Mouse (Mus musculus) heart, embryonic 12.5 days (tissue): ENCODE measurements around the gene Col15a1. TPM values are rescaled to one million over a fixed set of nuclear protein-coding genes. Genes with fewer than 3 reads are reported as not detected.

ENCODE experiments used
- ATAC-seq: fragments of 200-750 bp; cut with Nextera tagmentation; 2 replicates; pipeline ENCODE4 v1.8.0; 2017; ENCODE audit warnings: moderate TSS enrichment, moderate library complexity; ENCODE audit not compliant: insufficient number of reproducible peaks, low FRiP score
- H3K27ac ChIP-seq: fragments of 300-500 bp; sonication (generic); 2 replicates; pipeline ENCODE4 v1.5.1; 2016; ENCODE audit warnings: mild to moderate bottlenecking, moderate library complexity; ENCODE audit not compliant: poor library complexity, severe bottlenecking
- H3K27me3 ChIP-seq: fragments of 300-500 bp; sonication (generic); replicated peaks from 2 replicates; pipeline ENCODE4 v1.6.1; 2016; ENCODE audit warnings: mild to moderate bottlenecking, moderate library complexity
- H3K36me3 ChIP-seq: fragments of 300-500 bp; sonication (generic); 2 replicates; pipeline ENCODE4 v1.6.1; 2016; ENCODE audit warnings: mild to moderate bottlenecking, moderate library complexity
- H3K4me1 ChIP-seq: fragments of 300-500 bp; sonication (generic); replicated peaks from 2 replicates; pipeline ENCODE4 v1.6.1; 2016; ENCODE audit warnings: mild to moderate bottlenecking
- H3K4me2 ChIP-seq: fragments of 300-500 bp; sonication (generic); 2 replicates; pipeline ENCODE4 v1.6.1; 2016; ENCODE audit warnings: mild to moderate bottlenecking, moderate library complexity
- H3K4me3 ChIP-seq: fragments of 300-500 bp; sonication (generic); 2 replicates; pipeline ENCODE4 v1.5.1; 2016; ENCODE audit warnings: mild to moderate bottlenecking
- H3K9ac ChIP-seq: fragments of 300-500 bp; sonication (generic); 2 replicates; pipeline ENCODE4 v1.6.1; 2016; ENCODE audit warnings: mild to moderate bottlenecking, moderate library complexity
- H3K9me3 ChIP-seq: fragments of 300-500 bp; sonication (generic); replicated peaks from 2 replicates; pipeline ENCODE4 v1.6.1; 2016; ENCODE audit warnings: mild to moderate bottlenecking, moderate library complexity
- WGBS: fragments of 180-500 bp; shearing (Covaris S2); methylation state at CpG from one replicate; pipeline ENCODE4 v1.1.7; 2016; 5-methylcytosine and 5-hydroxymethylcytosine counted together
- polyA plus RNA-seq: library from polyadenylated mRNA; unstranded; fragments of >200 nt; fragmentation: Nextera tagmentation; extraction: Ambion mirVana; gene quantifications from 2 replicates; pipeline ENCODE4 v1.2.1, GENCODE M21; 2016

Col15a1 gene
- polyA plus RNA-seq, 1 experiment from 2014 or later, result 2.2 TPM

DNA sequence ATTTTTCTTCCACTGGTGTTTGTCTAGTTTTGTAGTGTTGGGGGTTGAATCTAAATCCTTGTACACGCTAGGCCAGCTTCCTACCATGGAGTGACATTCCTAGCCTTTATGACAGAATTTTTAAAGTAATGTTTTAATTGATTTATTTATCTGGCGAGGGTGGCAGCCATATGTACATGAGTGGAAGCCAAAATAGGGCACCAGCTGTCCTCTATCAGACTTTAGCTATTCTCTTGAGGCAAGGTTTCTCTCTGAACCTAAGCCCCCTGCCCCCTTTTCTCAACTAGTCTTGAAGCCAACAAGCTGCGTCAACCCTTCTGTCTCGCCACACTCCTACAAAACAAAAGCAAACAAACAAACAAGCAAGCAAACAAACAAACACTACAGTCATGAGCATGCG is 57.6 kb downstream of the Col15a1 start:
- no peaks in the 10 kb centered on the region for H3K27me3 ChIP-seq
- no peak overlapping the region for H3K4me3 ChIP-seq
- no peaks in the 10 kb centered on the region for H3K36me3 ChIP-seq
- 80% methylated on average over 5 of the region's 5 CpGs for WGBS
- no peak overlapping the region for H3K9ac ChIP-seq
- no peak for ATAC-seq
- no peak overlapping the region for H3K4me2 ChIP-seq
- no peaks in the 10 kb centered on the region; the same call in 1 of the 2 replicates for H3K9me3 ChIP-seq
- no peak overlapping the region for H3K27ac ChIP-seq
- no peaks in the 10 kb centered on the region; the same call in 1 of the 2 replicates for H3K4me1 ChIP-seq

DNA sequence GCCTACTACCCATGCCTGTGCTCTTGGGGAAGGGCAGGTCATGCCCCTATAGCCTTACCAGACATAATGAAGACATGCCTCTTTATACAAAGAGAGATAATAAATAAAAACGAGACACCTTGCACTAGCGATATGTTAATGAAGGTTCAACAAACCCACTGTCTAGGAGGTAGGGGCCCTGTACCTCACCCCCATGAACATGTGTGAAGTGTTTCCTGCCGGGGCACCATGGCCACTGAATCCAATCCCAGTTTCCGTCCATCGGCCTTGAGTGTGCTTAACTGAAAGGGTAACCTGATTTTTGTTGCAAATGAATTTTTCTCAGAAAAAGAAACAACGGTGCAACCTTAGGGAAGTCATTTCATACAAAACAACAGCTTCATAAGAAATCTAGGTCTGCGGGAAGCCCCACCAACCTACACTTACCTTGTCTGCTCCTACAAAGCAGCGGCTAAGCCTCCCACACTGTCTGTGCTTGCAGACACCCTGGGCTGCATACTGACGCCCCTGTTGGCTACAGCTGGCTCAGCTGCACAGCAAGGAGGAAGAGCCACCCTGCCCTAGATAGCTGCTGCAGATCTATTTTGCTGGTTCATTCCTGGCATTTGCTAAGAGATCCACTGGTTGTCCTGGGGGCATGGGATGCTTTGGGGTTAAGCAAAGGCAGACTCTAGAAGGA is 64.6 kb downstream of the Col15a1 start:
- WGBS, result 76% methylated on average over 9 of the region's 9 CpGs
- no peaks in the 10 kb centered on the region; the same call in 1 of the 2 replicates for H3K9me3 ChIP-seq
- no peak overlapping the region for H3K4me3 ChIP-seq
- no peaks in the 10 kb centered on the region for H3K36me3 ChIP-seq
- H3K27ac ChIP-seq, result no peak overlapping the region
- no peak overlapping the region for H3K9ac ChIP-seq
- ATAC-seq, result no peak
- no peaks in the 10 kb centered on the region for H3K27me3 ChIP-seq
- no peak overlapping the region for H3K4me2 ChIP-seq
- H3K4me1 ChIP-seq, result no peaks in the 10 kb centered on the region

DNA sequence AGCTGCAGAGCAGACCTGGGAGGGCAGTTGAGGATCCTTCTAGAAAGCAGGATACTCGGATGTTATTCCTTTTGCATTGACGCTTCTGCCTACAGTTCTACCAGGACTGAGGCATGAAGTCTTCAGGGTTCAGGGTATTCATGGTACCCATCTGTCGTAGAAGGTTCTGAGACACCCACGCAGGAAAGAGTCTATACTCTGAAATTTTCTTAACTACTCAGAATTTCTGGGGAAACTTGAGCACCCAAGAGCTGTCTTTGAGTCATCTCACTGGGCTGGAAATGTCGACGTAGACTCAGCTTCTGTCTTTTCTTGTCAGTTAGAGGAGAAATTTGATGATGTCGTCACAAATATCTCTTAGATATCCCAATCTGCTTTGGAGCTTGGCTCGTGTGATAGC is 65.8 kb downstream of the Col15a1 start:
- H3K27me3 ChIP-seq, result no peaks in the 10 kb centered on the region
- H3K36me3 ChIP-seq, result no peaks in the 10 kb centered on the region
- ATAC-seq, result no peak
- H3K9me3 ChIP-seq, result no peaks in the 10 kb centered on the region
- no peaks in the 10 kb centered on the region for H3K4me1 ChIP-seq
- no peak overlapping the region for H3K4me2 ChIP-seq
- no peak overlapping the region for H3K4me3 ChIP-seq
- no peak overlapping the region for H3K9ac ChIP-seq
- 72% methylated on average over 8 of the region's 8 CpGs for WGBS
- no peak overlapping the region for H3K27ac ChIP-seq

DNA sequence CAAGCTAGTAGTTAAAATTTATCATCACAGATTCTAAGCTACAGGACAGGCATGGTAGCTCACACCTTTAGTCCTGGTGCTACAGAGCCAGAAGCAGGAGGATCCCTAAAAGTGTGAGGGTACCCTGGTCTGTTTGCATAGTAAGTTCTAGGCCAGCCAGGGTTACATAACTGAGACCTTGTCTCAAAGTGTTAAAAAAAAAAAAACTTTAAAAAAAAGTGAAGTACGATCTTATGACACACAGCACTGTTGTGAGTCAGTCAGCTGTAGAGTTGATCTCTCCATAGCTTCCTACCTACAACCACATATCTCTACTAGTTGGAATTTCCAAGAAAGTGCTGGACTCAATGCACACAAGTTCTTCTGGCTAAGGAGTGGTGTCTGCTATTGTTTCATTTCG is 67.0 kb downstream of the Col15a1 start:
- H3K4me3 ChIP-seq, result no peak overlapping the region
- H3K4me1 ChIP-seq, result no peaks in the 10 kb centered on the region
- H3K27me3 ChIP-seq, result no peaks in the 10 kb centered on the region
- H3K27ac ChIP-seq, result no peak overlapping the region
- H3K4me2 ChIP-seq, result no peak overlapping the region
- no peaks in the 10 kb centered on the region for H3K9me3 ChIP-seq
- WGBS, result 81% methylated on average over 2 of the region's 2 CpGs
- ATAC-seq, result no peak
- H3K9ac ChIP-seq, result no peak overlapping the region
- no peaks in the 10 kb centered on the region for H3K36me3 ChIP-seq

DNA sequence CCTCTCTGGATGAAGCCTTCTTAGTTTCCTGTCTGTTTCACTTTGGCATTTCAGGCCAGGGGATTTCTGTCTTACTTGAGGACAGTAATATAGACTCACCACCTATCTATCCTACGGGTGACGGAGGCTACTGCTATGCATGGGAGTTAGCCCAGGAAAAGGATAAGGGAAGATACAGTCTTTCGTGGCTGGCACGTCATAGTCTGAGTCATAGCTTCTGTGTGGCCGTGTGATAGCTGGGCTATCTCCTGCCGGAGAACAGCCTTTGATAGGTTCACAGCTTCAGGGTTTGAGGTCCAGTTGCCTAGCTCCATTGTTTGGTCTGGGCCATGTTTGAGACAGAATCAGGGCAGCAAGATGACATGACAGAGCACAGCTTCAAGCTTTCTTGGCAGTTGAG is 70.4 kb downstream of the Col15a1 start:
- Histone ChIP-seq H3K4me3 (no peak overlapping the region), H3K4me1 (peaks cover 8% of the 10 kb centered on the region; the same call in 1 of the 2 replicates), H3K27me3 (no peaks in the 10 kb centered on the region), H3K36me3 (no peaks in the 10 kb centered on the region), H3K9me3 (no peaks in the 10 kb centered on the region), H3K9ac (no peak overlapping the region), H3K27ac (no peak overlapping the region), H3K4me2 (no peak overlapping the region)
- no peak for ATAC-seq
- WGBS, result 42% methylated on average over 6 of the region's 6 CpGs

DNA sequence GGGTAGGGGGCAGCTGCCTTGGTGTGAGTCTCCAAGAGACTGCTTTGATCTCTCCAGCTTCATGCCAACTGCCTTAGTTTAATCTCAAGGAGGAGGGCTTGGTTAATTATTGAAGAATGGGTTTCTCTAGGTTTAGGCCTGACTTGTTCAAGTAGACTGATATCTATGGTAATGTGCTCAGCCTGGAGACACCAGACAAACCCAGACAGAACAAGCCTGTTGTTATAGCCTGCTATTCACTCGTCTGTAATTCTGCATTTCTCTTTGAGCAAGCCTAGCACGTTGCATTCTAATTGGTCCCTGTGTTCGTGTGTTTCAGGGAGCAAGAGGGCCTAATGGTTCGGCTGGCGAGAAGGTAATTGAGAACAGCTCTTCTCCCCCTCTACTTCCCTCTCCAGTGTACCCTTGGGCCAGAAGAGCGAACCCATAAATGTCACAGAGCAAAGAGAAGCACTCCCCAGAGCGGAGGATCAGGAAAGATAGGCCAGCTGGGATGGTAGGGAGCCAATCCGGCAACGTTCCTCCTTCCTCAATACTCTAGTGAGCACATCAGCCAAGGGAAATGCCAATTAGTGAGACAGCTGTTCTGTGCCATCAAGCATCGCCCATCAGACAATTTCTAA is 71.2 kb downstream of the Col15a1 start:
- Histone ChIP-seq H3K4me3 (no peak overlapping the region), H3K27me3 (no peaks in the 10 kb centered on the region), H3K9ac (no peak overlapping the region), H3K36me3 (no peaks in the 10 kb centered on the region), H3K4me1 (peaks cover 8% of the 10 kb centered on the region; the same call in 1 of the 2 replicates), H3K9me3 (no peaks in the 10 kb centered on the region), H3K27ac (no peak overlapping the region), H3K4me2 (no peak overlapping the region)
- WGBS, result 78% methylated on average over 10 of the region's 10 CpGs
- ATAC-seq, result no peak

DNA sequence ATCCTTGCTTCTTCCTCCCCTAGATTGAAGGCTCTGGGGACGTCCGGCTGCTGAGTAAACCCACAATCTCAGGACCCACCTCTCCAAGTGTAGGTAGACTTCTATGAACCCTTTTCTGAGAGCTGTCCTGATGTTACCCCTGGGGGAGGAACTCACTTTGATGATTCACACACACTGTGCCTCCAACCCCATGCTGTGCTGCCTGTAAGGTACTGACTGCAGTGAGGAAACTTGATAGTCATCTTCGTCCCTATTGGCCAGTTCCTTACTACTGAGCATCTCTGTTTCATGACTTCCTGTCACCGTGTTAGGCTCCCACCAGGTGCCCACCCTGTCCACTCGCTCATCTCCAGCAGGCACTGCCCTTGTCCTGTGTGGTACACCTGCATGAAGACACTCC is 72.2 kb downstream of the Col15a1 start:
- no peaks in the 10 kb centered on the region for H3K9me3 ChIP-seq
- H3K4me3 ChIP-seq, result no peak overlapping the region
- peaks cover 16% of the 10 kb centered on the region for H3K4me1 ChIP-seq
- no peak overlapping the region for H3K4me2 ChIP-seq
- H3K9ac ChIP-seq, result no peak overlapping the region
- WGBS, result 77% methylated on average over 5 of the region's 5 CpGs
- no peaks in the 10 kb centered on the region for H3K27me3 ChIP-seq
- H3K27ac ChIP-seq, result no peak overlapping the region
- H3K36me3 ChIP-seq, result no peaks in the 10 kb centered on the region
- no peak for ATAC-seq

DNA sequence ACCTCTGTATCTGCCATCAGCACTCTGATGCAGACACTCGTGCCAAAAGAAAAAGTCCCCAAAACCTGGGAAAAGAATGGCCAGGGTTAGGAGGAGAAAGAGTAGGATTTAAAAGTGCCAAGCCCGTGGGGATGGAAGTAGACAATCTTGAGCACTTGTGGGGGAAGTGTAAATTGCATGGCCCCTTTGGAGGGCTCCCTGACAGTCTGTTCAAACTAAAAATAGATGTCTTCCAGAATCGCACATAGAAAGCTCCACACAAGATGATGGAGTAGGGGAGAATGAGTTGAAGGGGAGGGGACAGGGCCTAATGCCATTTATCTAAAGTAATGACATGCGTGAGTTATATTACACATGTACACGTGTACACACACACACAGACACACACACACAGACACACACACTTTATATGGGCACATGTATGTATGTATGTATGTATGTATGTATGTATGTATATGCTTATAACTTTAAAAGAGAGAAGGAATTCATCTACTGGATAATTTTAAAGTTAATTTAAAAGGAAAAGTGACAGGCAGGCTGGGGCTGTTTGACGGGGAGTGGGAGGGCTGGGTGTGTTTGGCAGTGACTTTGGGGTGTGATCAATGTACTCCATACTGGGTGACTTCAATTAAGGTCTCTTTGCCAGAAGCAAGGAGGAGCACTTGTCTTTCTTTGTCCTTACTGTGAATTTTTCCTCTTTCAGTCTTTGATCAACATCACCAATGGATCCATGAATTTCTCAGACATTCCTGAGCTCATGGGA is 74.1 kb downstream of the Col15a1 start:
- H3K9ac ChIP-seq, result no peak overlapping the region
- no peaks in the 10 kb centered on the region for H3K9me3 ChIP-seq
- H3K36me3 ChIP-seq, result no peaks in the 10 kb centered on the region
- WGBS, result 60% methylated on average over 6 of the region's 6 CpGs
- no peak overlapping the region for H3K27ac ChIP-seq
- H3K27me3 ChIP-seq, result no peaks in the 10 kb centered on the region
- no peak overlapping the region for H3K4me3 ChIP-seq
- H3K4me2 ChIP-seq, result no peak overlapping the region
- ATAC-seq, result no peak
- H3K4me1 ChIP-seq, result peaks cover 21% of the 10 kb centered on the region

DNA sequence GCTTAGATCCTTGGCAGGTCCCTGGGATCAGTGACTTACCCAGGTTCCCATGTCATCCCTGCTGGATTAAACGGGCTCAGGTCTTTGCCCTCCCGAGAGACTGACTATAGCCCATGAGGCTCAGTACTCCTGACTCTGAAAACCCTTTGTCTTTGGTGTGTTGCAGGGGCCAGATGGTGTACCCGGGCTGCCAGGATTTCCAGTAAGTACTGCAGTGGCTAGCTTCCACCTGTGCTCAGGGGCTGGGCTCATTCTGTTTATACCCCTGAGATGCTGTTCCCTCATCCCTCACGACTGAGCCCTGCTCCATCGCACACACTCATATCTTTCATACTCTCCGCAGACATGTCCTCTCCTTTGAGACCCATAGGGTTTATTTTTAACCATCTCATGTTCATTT is 76.3 kb downstream of the Col15a1 start:
- Histone ChIP-seq H3K36me3 (no peaks in the 10 kb centered on the region), H3K27me3 (no peaks in the 10 kb centered on the region), H3K9ac (no peak overlapping the region), H3K27ac (no peak overlapping the region), H3K4me2 (no peak overlapping the region), H3K4me3 (no peak overlapping the region), H3K4me1 (peaks cover 21% of the 10 kb centered on the region), H3K9me3 (no peaks in the 10 kb centered on the region)
- ATAC-seq, result 0 out of 2 replicates have a peak, but pooled peaks have one; percentile 4
- WGBS, result 62% methylated on average over 6 of the region's 6 CpGs

DNA sequence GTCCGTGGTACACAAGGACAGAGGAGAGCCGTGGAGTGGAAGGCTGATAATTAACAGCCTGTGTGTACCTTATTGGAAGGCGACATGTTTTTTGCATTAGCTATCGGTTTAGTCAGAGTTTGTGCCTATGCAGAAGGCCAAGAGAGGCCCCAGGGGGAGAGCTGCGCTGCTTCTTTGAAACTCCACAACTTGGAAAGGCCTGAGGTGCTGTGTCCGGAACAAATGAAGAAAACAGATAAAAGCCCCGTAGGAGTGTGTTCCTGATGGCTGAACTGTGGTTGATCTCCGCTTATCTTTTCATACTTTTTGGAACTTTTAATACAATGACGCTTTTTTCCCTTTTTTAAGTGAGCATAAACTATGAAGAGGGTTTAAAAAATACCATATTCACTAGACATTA is 76.9 kb downstream of the Col15a1 start:
- no peak overlapping the region for H3K9ac ChIP-seq
- no peak overlapping the region for H3K4me2 ChIP-seq
- H3K4me1 ChIP-seq, result peaks cover 21% of the 10 kb centered on the region
- no peaks in the 10 kb centered on the region for H3K36me3 ChIP-seq
- no peak overlapping the region for H3K27ac ChIP-seq
- ATAC-seq, result no peak
- no peak overlapping the region for H3K4me3 ChIP-seq
- 49% methylated on average over 9 of the region's 9 CpGs for WGBS
- H3K9me3 ChIP-seq, result no peaks in the 10 kb centered on the region
- H3K27me3 ChIP-seq, result no peaks in the 10 kb centered on the region

DNA sequence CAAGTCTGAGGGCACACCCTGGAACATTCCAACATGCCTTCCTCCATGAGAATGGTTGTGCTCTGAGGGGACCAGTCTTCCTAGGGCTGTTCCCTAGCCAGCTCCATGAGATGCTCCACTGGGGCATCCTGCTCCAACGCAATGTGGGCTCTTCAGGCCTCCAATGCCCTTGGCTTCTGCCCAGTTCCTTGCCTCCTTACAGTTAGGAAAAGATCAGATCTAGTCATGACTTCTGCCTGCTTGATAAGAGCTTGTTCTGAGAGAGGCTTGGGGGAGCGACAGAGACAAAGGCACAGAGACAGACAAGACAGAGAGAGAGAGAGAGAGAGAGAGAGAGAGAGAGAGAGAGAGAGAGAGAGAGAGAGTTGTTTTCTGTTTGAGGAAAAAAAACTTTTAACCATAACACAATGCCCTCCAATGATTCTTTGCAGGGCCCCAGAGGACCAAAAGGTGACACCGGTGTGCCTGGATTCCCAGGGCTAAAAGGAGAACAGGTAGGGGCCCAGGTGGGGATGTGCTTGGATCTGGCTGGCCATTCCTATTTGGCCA is 78.7 kb downstream of the Col15a1 start:
- Histone ChIP-seq H3K4me1 (peaks cover 20% of the 10 kb centered on the region), H3K27me3 (peaks cover 2% of the 10 kb centered on the region; the same call in 1 of the 2 replicates), H3K4me2 (no peak overlapping the region), H3K4me3 (no peak overlapping the region), H3K9me3 (no peaks in the 10 kb centered on the region), H3K36me3 (no peaks in the 10 kb centered on the region), H3K27ac (no peak overlapping the region), H3K9ac (no peak overlapping the region)
- WGBS, result 80% methylated on average over 3 of the region's 3 CpGs
- no peak for ATAC-seq
